Mouse (Mus musculus) intestine, embryonic 16.5 days (tissue): ENCODE data around the gene Lect2. TPM values are rescaled to one million over a fixed set of nuclear protein-coding genes. Genes with fewer than 3 reads are reported as not detected.

Experiments
- ATAC-seq: fragments of 200-750 bp; cut with Nextera tagmentation; 2 replicates; pipeline ENCODE4 v1.8.0; 2017; ENCODE audit warnings: moderate TSS enrichment, moderate library complexity
- H3K27ac ChIP-seq: fragments of 300-500 bp; sonication (generic); 2 replicates; pipeline ENCODE4 v1.5.1; 2014; ENCODE audit warnings: mild to moderate bottlenecking, low read length
- H3K27me3 ChIP-seq: fragments of 300-500 bp; sonication (generic); replicated peaks from 2 replicates; pipeline ENCODE4 v1.6.1; 2014; ENCODE audit warnings: low read length, control low read depth, mixed read lengths; ENCODE audit not compliant: control insufficient read depth, insufficient read depth
- H3K36me3 ChIP-seq: fragments of 300-500 bp; sonication (generic); 2 replicates; pipeline ENCODE4 v1.6.1; 2014; ENCODE audit warnings: low read length, control low read depth; ENCODE audit not compliant: control insufficient read depth, insufficient read depth
- H3K4me1 ChIP-seq: fragments of 300-500 bp; sonication (generic); 2 replicates; pipeline ENCODE4 v1.6.1; 2014; ENCODE audit warnings: low read length, control low read depth, mixed read lengths; ENCODE audit not compliant: control insufficient read depth, insufficient read depth
- H3K4me2 ChIP-seq: fragments of 300-500 bp; sonication (generic); 2 replicates; pipeline ENCODE4 v1.6.1; 2014; ENCODE audit warnings: low read depth, low read length, control low read depth
- H3K4me3 ChIP-seq: fragments of 300-500 bp; sonication (generic); 2 replicates; pipeline ENCODE4 v1.5.1; 2014; ENCODE audit warnings: mild to moderate bottlenecking, low read length
- H3K9ac ChIP-seq: fragments of 300-500 bp; sonication (generic); 2 replicates; pipeline ENCODE4 v1.6.1; 2014; ENCODE audit warnings: low read depth, low read length
- H3K9me3 ChIP-seq: fragments of 300-500 bp; sonication (generic); 2 replicates; pipeline ENCODE4 v1.6.1; 2016; ENCODE audit warnings: low read length, control low read depth; ENCODE audit not compliant: control insufficient read depth
- WGBS: fragments of 180-500 bp; shearing (Covaris S2); extraction: QIAGEN DNeasy Blood & Tissue Kit; methylation state at CpG from one replicate; pipeline ENCODE4 v1.1.7; 2014; 5-methylcytosine and 5-hydroxymethylcytosine counted together
- polyA plus RNA-seq: library from polyadenylated mRNA; unstranded; fragments of >200 nt; fragmentation: Nextera tagmentation; extraction: Ambion mirVana; gene quantifications from 2 replicates; pipeline ENCODE4 v1.2.1, GENCODE M21; 2015

Lect2 gene
- polyA plus RNA-seq, 1 experiment from 2014 or later = 15.4 TPM

GRCm38 (mm10) chr13:56527846-56528245 is 20.5 kb downstream of the Lect2 start:
- no peak overlapping the region for H3K4me3 ChIP-seq
- 92% methylated on average over 7 of the region's 7 CpGs for WGBS
- no peaks in the 10 kb centered on the region for H3K27me3 ChIP-seq
- no peak overlapping the region for H3K27ac ChIP-seq
- H3K9ac ChIP-seq = no peak overlapping the region
- H3K9me3 ChIP-seq = no peaks in the 10 kb centered on the region
- ATAC-seq = no peak
- H3K4me1 ChIP-seq = no peaks in the 10 kb centered on the region
- no peak overlapping the region for H3K4me2 ChIP-seq
- no peaks in the 10 kb centered on the region for H3K36me3 ChIP-seq

DNA sequence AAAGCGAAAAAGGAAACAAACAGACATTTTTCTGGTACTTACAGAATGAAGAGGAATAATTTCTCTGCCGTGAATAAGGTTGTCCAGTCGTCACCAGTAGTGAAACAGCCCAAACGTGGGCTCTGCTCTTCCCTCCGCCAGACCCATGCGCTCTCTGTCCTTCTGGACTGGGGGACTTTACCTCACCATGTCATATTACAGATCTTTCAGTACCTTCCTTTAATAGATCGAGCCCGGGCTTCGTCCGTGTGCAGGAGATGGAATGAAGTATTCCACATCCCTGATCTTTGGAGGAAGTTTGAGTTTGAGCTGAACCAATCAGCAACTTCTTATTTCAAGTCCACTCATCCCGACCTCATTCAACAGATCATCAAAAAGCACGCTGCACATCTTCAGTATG is 21.4 kb downstream of the Lect2 start:
- no peak for ATAC-seq
- Histone ChIP-seq H3K27ac (no peak overlapping the region), H3K4me2 (no peak overlapping the region), H3K4me1 (no peaks in the 10 kb centered on the region), H3K4me3 (no peak overlapping the region), H3K27me3 (no peaks in the 10 kb centered on the region), H3K36me3 (no peaks in the 10 kb centered on the region), H3K9ac (no peak overlapping the region), H3K9me3 (no peaks in the 10 kb centered on the region)
- WGBS = 55% methylated on average over 12 of the region's 12 CpGs

DNA sequence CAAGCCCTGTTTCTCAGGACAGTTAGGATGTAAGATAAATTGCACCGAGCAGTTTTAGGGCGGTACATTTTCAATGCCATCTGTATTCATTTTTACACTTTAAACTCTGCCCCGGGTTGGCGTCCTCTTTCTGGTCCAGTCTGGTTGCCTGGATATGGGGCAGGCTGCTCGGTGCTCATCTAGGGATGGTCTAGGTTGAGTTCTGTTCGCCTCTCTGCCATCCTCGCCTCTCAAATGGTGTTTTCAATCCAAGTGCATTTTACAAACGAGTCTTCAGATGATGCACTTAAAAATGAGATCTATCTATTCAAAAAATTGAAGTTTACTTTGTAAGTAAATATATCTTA is 25.5 kb downstream of the Lect2 start:
- no peak overlapping the region for H3K27ac ChIP-seq
- peak overlapping the region; percentile 93 for H3K4me2 ChIP-seq
- no peaks in the 10 kb centered on the region for H3K9me3 ChIP-seq
- no peaks in the 10 kb centered on the region for H3K27me3 ChIP-seq
- peak overlapping the region; percentile 70 for H3K4me3 ChIP-seq
- ATAC-seq = peak; percentile 24
- 7% methylated on average over 8 of the region's 8 CpGs for WGBS
- H3K4me1 ChIP-seq = no peaks in the 10 kb centered on the region
- H3K9ac ChIP-seq = peak overlapping the region; percentile 75
- H3K36me3 ChIP-seq = no peaks in the 10 kb centered on the region

GRCm38 (mm10) chr13:56522081-56522820 is 26.1 kb downstream of the Lect2 start, which contains the start of gene Fbxl21:
Gene Fbxl21, plus strand, starts transcription at chr13:56522472.
- Histone ChIP-seq H3K4me2 (peak within 1 kb of the TSS; percentile 93), H3K27me3 (no peaks in the 10 kb centered on the region), H3K4me3 (peak within 1 kb of the TSS; percentile 70), H3K36me3 (no peaks in the 10 kb centered on the region), H3K9ac (peak within 1 kb of the TSS; percentile 75), H3K27ac (no peak within 1 kb of the TSS), H3K9me3 (no peaks in the 10 kb centered on the region), H3K4me1 (no peaks in the 10 kb centered on the region)
- peak; percentile 100 for ATAC-seq
- under 1% methylated on average over 49 of the region's 56 CpGs for WGBS

- no peak for ATAC-seq
These were observed 31.5 kb downstream of the Lect2 start for GRCm38 (mm10) chr13:56516816-56517215.

GRCm38 (mm10) chr13:56516311-56516710 is 32.0 kb downstream of the Lect2 start:
- Histone ChIP-seq H3K36me3 (no peaks in the 10 kb centered on the region), H3K9me3 (no peaks in the 10 kb centered on the region), H3K4me2 (no peak overlapping the region), H3K4me3 (no peak overlapping the region), H3K9ac (no peak overlapping the region), H3K27me3 (no peaks in the 10 kb centered on the region), H3K4me1 (no peaks in the 10 kb centered on the region), H3K27ac (no peak overlapping the region)
- 69% methylated on average over 4 of the region's 4 CpGs for WGBS
- ATAC-seq = no peak

More at GRCm38 (mm10) chr13:56516816-56517215, 31.5 kb downstream of the Lect2 start:
- H3K9ac ChIP-seq = no peak overlapping the region
- no peaks in the 10 kb centered on the region for H3K9me3 ChIP-seq
- no peak overlapping the region for H3K4me3 ChIP-seq
- 57% methylated on average over 7 of the region's 7 CpGs for WGBS
- H3K27ac ChIP-seq = no peak overlapping the region
- no peaks in the 10 kb centered on the region for H3K27me3 ChIP-seq
- H3K4me2 ChIP-seq = no peak overlapping the region
- H3K4me1 ChIP-seq = no peaks in the 10 kb centered on the region
- H3K36me3 ChIP-seq = no peaks in the 10 kb centered on the region

DNA sequence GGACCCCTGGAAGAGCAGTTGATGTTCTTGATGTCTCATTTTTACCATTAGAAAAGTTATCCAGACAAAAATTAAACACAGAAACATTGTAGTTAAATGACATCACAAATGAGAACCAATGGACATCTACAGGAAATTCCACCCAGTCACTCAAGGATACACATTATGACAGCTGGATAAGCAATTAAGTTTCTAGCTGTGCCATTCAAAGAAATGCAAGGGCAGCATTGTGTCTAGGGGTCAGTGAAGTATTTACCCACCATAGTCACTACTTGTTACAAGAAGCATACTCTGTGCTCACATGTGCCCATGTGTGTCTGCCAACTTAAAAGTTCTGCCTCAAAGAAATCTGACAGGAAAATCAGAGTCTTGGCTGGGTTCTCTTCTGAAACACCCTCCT is 34.7 kb downstream of the Lect2 start:
- Histone ChIP-seq H3K4me1 (no peaks in the 10 kb centered on the region), H3K9me3 (no peaks in the 10 kb centered on the region), H3K9ac (no peak overlapping the region), H3K36me3 (no peaks in the 10 kb centered on the region), H3K4me3 (no peak overlapping the region), H3K27ac (no peak overlapping the region), H3K27me3 (no peaks in the 10 kb centered on the region), H3K4me2 (no peak overlapping the region)
- no peak for ATAC-seq

DNA sequence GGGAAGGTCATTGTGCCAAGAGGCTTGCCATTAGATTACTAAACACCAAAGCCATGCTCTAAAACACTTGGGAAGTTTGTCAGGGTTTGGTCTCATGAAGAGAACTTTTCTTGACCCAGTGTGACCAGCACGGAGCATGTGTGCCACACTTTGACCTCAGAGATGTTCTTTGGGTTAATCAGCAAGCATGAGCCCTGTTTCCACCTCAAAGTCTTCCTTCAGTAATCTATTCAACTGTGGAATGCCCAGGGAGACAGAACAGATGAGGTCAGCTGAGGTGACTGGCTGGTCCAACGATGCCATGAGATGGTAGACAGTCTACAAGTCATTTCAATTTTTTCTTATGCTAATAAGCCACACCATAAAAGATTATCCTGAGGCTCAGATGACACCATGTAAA is 38.5 kb downstream of the Lect2 start:
- Histone ChIP-seq H3K4me1 (no peaks in the 10 kb centered on the region), H3K4me3 (no peak overlapping the region), H3K9ac (no peak overlapping the region), H3K9me3 (no peaks in the 10 kb centered on the region), H3K27me3 (no peaks in the 10 kb centered on the region), H3K27ac (no peak overlapping the region), H3K36me3 (no peaks in the 10 kb centered on the region), H3K4me2 (no peak overlapping the region)
- ATAC-seq = no peak
- 83% methylated on average over 2 of the region's 2 CpGs for WGBS

- no peaks in the 10 kb centered on the region for H3K9me3 ChIP-seq
- no peaks in the 10 kb centered on the region for H3K4me1 ChIP-seq
- no peaks in the 10 kb centered on the region for H3K36me3 ChIP-seq
- H3K4me2 ChIP-seq = no peak overlapping the region
- H3K9ac ChIP-seq = no peak overlapping the region
- H3K4me3 ChIP-seq = no peak overlapping the region
- WGBS = 71% methylated on average over 6 of the region's 6 CpGs
- H3K27me3 ChIP-seq = no peaks in the 10 kb centered on the region
- H3K27ac ChIP-seq = no peak overlapping the region
- ATAC-seq = no peak
These were observed 41.3 kb downstream of the Lect2 start for GRCm38 (mm10) chr13:56506871-56507496.
